Mouse (Mus musculus) intestine, embryonic 15.5 days (tissue): ENCODE measurements at regions not wholly inside any gene's neighbourhood (a gene's known extent, or its start where the extent isn't known, plus 50 kb on each side); places are given as distances from the start of the nearest gene placed in this dataset.

Experiments used
- ATAC-seq: fragments of 200-750 bp; cut with Nextera tagmentation; 2 replicates; pipeline ENCODE4 v1.8.0; 2017; ENCODE audit warnings: moderate TSS enrichment, moderate library complexity
- H3K27ac ChIP-seq: fragments of 300-500 bp; sonication (generic); 2 replicates; pipeline ENCODE4 v1.5.1; 2015; ENCODE audit warnings: mild to moderate bottlenecking, inconsistent platforms
- H3K27me3 ChIP-seq: fragments of 300-500 bp; sonication (generic); replicated peaks from 2 replicates; pipeline ENCODE4 v1.6.1; 2015; ENCODE audit warnings: inconsistent platforms
- H3K36me3 ChIP-seq: fragments of 300-500 bp; sonication (generic); 2 replicates; pipeline ENCODE4 v1.6.1; 2015; ENCODE audit warnings: inconsistent platforms
- H3K4me1 ChIP-seq: fragments of 300-500 bp; sonication (generic); replicated peaks from 2 replicates; pipeline ENCODE4 v1.6.1; 2015; ENCODE audit warnings: inconsistent platforms
- H3K4me2 ChIP-seq: fragments of 300-500 bp; sonication (generic); replicated peaks from 2 replicates; pipeline ENCODE4 v1.6.1; 2015; ENCODE audit warnings: mild to moderate bottlenecking, inconsistent platforms
- H3K4me3 ChIP-seq: fragments of 300-500 bp; sonication (generic); replicated peaks from 2 replicates; pipeline ENCODE4 v1.5.1; 2015; ENCODE audit warnings: inconsistent platforms
- H3K9ac ChIP-seq: fragments of 300-500 bp; sonication (generic); 2 replicates; pipeline ENCODE4 v1.6.1; 2015; ENCODE audit warnings: inconsistent platforms
- H3K9me3 ChIP-seq: fragments of 300-500 bp; sonication (generic); 2 replicates; pipeline ENCODE4 v1.6.1; 2016; ENCODE audit warnings: inconsistent platforms
- WGBS: fragments of 180-500 bp; shearing (Covaris S2); methylation state at CpG from one replicate; pipeline ENCODE4 v1.1.7; 2015; 5-methylcytosine and 5-hydroxymethylcytosine counted together

DNA sequence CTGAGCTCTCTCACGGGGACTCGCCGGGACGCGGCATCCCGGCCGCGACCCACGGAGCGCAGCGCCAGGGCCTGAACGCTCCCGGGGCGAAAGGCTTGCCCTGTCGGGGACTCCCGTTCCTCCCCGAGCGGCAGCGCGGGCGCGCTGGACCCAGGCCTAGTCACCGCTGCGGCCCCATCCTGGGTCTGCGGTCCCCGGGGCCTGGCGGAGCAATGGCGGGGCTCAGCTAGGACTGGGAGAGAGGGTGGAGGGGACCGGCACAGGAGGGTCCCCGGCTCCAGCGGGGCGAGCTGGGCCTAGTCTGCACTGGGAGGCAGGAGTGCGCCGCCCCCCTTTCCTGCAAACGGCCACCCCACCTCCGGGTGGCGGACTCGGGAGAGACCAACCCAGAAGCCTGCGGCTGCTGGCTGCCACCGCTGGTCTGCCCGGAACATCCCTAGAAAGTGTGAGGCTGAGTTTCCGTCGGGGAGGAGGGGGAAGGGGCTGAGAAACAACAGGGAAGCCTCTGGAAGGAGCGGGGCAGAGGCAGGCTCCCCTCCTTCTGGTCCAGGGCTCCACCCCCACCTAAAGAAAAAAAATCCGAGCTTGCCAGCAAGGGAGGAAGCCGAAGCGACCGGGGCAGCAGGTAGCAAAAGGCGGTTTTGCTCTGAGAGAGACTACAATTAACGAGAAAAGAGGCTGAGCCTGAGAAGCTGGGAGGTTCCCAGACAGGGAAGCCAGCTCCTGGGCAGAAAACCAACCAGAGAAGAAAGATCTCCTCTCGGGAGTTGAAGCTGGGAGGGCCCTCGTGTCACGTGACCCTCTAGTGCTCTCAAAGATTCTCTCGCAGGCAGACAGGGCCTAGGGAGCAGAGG, 67.9 kb upstream of the Cplx2 start:
- Histone ChIP-seq H3K4me1 (peaks cover 10% of the 10 kb centered on the region), H3K36me3 (no peaks in the 10 kb centered on the region), H3K9me3 (no peaks in the 10 kb centered on the region), H3K4me3 (peak overlapping the region; percentile 80), H3K27me3 (no peaks in the 10 kb centered on the region), H3K9ac (peak overlapping the region; percentile 86), H3K4me2 (peak overlapping the region; percentile 96), H3K27ac (peak overlapping the region; percentile 99)
- ATAC-seq: peak; percentile 85
- 0% methylated on average over 53 of the region's 54 CpGs for WGBS

DNA sequence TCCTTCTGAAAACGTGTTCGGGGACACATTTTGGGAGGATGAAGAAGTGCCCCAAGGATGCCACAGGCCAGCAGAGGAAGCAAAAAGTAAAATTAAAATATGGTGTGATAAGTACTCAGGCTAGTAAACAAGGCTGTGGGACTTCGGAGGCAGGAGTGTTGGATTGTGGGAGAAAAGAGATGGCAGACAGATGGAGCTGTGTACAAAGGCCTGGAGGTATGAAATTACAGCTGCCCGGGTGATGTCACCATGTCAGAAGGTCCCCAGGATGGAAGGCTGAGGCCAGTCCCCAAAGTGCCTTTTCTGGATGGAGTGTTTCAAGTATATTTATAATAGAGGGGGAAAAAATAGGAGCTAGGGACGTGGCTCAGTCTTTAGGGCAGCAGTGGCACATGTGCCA, 66.9 kb upstream of the Cplx2 start:
- H3K4me3 ChIP-seq: no peak overlapping the region
- ATAC-seq: no peak
- WGBS: 44% methylated on average over 5 of the region's 5 CpGs
- no peak overlapping the region for H3K9ac ChIP-seq
- H3K27ac ChIP-seq: peak overlapping the region; percentile 99
- H3K4me1 ChIP-seq: peaks cover 10% of the 10 kb centered on the region
- peak overlapping the region; percentile 96 for H3K4me2 ChIP-seq
- H3K27me3 ChIP-seq: no peaks in the 10 kb centered on the region
- no peaks in the 10 kb centered on the region for H3K36me3 ChIP-seq
- no peaks in the 10 kb centered on the region for H3K9me3 ChIP-seq

DNA sequence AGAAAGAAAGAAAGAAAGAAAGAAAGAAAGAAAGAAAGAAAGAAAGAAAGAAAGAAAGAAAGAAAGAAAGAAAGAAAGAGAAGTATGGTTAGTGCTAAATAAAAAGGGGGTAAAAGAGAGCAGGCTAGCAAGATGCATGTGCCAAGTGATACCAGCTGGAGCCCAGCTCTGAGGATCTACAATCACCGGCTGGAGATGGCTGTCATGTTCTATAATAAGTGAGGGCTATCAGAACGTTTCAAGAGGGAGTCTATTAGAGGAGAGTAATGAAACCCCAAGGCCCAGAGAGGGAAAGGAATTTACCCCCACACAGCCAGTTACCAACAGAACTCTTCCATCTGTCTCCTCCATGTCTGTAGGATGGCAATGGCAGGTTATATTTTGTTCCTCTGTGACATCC, 62.6 kb upstream of the Cplx2 start:
- no peak for ATAC-seq
- H3K36me3 ChIP-seq: no peaks in the 10 kb centered on the region
- no peaks in the 10 kb centered on the region for H3K27me3 ChIP-seq
- H3K4me1 ChIP-seq: peaks cover 20% of the 10 kb centered on the region
- H3K9ac ChIP-seq: no peak overlapping the region
- no peaks in the 10 kb centered on the region for H3K9me3 ChIP-seq
- H3K4me2 ChIP-seq: no peak overlapping the region
- 19% methylated on average over 2 of the region's 2 CpGs for WGBS
- no peak overlapping the region for H3K27ac ChIP-seq
- H3K4me3 ChIP-seq: no peak overlapping the region

DNA sequence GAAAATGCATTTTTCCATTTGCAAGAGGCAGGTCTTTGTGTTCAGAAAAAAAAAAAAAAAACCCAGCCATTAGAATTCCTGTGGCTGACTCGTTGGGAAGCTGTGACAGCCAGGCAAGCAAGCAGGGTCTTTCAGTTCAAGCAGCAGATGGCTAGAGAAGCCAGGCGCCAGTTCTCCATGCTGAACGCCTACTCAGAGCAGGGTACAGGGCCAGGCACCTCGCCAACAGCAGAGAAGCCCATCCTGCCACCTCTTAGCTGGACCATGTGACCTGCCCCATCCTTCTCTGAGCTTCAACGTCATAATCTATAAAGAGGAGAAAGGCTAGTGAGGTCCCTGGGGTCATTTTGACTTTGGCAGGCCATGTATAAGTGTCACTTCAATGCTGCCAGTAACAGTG, 61.8 kb upstream of the Cplx2 start:
- 39% methylated on average over 5 of the region's 5 CpGs for WGBS
- H3K27ac ChIP-seq: peak overlapping the region; percentile 36; the same call in 1 of the 2 replicates
- no peak overlapping the region for H3K4me3 ChIP-seq
- H3K9ac ChIP-seq: no peak overlapping the region
- H3K36me3 ChIP-seq: no peaks in the 10 kb centered on the region
- ATAC-seq: no peak
- H3K4me1 ChIP-seq: peaks cover 13% of the 10 kb centered on the region; the same call in 1 of the 2 replicates
- H3K4me2 ChIP-seq: no peak overlapping the region
- no peaks in the 10 kb centered on the region for H3K27me3 ChIP-seq
- no peaks in the 10 kb centered on the region for H3K9me3 ChIP-seq

DNA sequence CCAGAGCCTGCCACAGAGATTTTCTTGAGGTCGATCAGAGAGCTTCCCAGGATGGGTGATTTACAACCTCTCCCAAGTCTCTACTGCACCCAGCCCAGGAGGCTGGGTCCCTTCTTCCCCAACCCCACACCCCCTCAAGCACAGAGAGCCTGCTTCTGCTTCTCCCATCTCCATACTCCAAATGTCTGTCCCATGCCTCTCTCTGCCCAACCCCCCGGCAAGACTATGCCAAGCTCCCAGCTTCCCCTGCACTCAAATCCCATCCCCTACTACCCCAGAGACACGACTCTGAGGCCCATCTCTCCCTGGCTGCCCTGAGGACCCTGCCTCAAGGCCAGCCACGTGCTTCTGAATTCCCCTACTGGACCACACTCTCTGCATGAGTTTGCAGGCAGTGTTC, 61.0 kb upstream of the Cplx2 start:
- no peak overlapping the region for H3K4me2 ChIP-seq
- no peak for ATAC-seq
- no peak overlapping the region for H3K9ac ChIP-seq
- no peaks in the 10 kb centered on the region for H3K9me3 ChIP-seq
- peaks cover 13% of the 10 kb centered on the region; the same call in 1 of the 2 replicates for H3K4me1 ChIP-seq
- H3K27ac ChIP-seq: no peak overlapping the region
- no peaks in the 10 kb centered on the region for H3K27me3 ChIP-seq
- H3K4me3 ChIP-seq: no peak overlapping the region
- no peaks in the 10 kb centered on the region for H3K36me3 ChIP-seq
- 38% methylated on average over 4 of the region's 4 CpGs for WGBS

DNA sequence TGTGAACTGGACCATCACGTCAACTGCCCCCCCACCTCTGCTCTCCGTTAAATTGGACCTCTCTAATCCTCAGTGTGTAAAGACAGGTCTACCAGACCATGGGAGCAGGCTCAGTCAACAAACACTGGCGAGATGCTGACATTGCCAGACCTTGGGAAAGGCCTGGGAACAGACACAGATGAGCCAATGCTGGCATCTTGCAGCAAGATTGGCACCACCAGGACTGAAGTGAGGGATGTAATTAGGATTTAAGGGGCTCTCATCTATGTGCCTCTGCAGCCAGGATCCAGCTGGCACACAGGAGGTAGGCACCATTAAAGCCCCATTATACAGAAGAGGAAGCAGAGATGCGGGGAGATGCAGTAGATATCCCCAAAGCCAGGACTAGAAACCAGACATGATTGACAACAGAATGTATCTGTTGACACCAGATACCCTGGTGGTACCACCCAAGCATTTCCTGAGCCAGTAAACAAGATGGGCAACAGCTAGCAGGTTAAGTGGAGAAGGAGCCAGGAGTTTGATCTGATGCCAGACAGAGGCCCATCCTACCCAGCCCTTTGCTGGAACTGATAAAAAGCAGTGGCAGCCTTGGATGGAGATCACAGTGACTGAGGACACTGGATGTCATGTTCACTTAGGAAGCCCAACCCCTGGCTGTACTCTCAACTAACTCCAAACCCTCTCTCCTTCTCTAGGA, 59.7 kb upstream of the Cplx2 start:
- H3K4me3 ChIP-seq: no peak overlapping the region
- 88% methylated on average over 4 of the region's 4 CpGs for WGBS
- H3K4me2 ChIP-seq: no peak overlapping the region
- H3K9me3 ChIP-seq: no peaks in the 10 kb centered on the region
- H3K36me3 ChIP-seq: no peaks in the 10 kb centered on the region
- no peak overlapping the region for H3K27ac ChIP-seq
- H3K9ac ChIP-seq: no peak overlapping the region
- peaks cover 13% of the 10 kb centered on the region; the same call in 1 of the 2 replicates for H3K4me1 ChIP-seq
- no peak for ATAC-seq
- no peaks in the 10 kb centered on the region for H3K27me3 ChIP-seq

DNA sequence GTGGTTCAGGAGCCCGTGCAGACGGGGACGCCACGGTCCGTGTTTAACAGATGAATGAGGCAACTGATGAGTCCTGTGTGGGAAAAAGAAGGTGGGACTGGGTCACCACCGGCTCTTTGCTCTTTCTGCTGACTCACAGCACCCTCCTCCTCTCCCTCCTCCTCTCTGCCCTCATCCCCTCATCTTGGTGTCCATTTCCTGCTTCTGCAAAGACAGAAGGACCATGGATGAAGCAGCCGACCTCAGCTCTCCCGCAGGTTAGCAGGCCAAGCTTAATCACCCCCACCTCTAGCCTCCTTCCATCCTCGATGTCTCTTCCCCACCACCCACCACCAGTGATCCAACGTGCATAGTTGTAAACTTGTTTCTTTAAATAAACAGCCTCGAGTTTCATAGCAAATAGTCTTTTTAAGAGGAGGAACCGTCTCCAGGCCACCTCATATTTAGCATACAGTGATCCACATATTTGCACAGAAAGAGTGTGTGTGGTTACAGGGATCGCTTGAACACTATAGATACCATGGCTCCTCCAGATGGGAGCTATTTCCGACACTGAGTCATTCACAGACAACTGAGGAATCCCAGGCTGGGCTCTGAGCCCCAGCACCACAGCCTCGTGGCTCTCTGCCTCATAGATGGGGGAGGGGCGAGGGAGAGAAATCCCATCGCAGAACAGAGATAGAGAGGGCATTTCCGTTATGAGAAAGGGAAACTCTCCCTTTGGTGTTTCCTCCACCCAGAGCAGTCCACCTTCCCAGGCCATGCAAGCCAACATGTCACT, 58.6 kb upstream of the Cplx2 start:
- peaks cover 13% of the 10 kb centered on the region; the same call in 1 of the 2 replicates for H3K4me1 ChIP-seq
- WGBS: 38% methylated on average over 18 of the region's 18 CpGs
- H3K27me3 ChIP-seq: no peaks in the 10 kb centered on the region
- no peaks in the 10 kb centered on the region for H3K9me3 ChIP-seq
- H3K9ac ChIP-seq: no peak overlapping the region
- peak overlapping the region; percentile 56 for H3K27ac ChIP-seq
- H3K4me3 ChIP-seq: no peak overlapping the region
- peak; percentile 85 for ATAC-seq
- H3K4me2 ChIP-seq: no peak overlapping the region
- no peaks in the 10 kb centered on the region for H3K36me3 ChIP-seq

DNA sequence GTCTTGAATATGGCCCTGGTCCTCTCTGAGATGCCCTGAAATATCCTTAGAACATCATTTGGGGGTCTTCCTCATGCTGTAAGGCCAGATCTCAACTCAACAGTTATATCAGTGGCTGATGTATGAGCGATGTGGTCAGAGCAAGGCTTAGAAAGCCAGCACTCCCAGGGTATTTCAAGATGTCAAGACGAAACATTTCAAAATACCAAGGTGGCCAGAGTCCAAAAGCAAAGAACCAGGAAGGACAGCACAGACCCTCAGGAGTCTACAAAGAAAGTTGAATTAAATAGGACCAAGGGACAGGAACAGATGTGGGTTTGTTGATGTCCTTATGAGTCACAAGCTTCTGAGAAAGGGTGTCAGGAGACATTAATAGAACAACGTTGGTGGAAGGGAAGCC, 55.8 kb upstream of the Cplx2 start:
- H3K9me3 ChIP-seq: no peaks in the 10 kb centered on the region
- H3K4me1 ChIP-seq: peaks cover 13% of the 10 kb centered on the region; the same call in 1 of the 2 replicates
- H3K4me3 ChIP-seq: no peak overlapping the region
- H3K9ac ChIP-seq: no peak overlapping the region
- no peak overlapping the region for H3K4me2 ChIP-seq
- 87% methylated on average over 3 of the region's 3 CpGs for WGBS
- no peaks in the 10 kb centered on the region for H3K36me3 ChIP-seq
- no peaks in the 10 kb centered on the region for H3K27me3 ChIP-seq
- H3K27ac ChIP-seq: no peak overlapping the region
- no peak for ATAC-seq

DNA sequence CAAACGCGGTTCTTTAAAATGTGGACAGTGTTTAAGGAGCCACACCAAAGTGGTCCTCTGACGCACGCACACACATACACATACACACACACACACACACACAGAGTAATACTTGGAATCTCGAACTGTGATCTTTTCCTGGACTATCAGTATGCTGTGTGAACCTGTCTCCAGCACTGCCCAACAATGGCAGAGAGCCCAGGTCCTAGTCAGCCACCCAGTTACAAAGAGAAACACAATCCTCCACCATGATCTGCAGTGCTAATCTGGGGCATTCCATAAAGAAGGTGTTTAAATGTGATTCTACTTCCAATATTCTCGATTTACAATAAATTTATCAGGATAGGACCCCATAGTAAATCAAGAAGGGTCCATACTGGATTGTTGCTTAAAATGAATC, 54.2 kb upstream of the Cplx2 start:
- WGBS: 90% methylated on average over 6 of the region's 6 CpGs
- peaks cover 12% of the 10 kb centered on the region; the same call in 1 of the 2 replicates for H3K4me1 ChIP-seq
- no peaks in the 10 kb centered on the region for H3K9me3 ChIP-seq
- no peak overlapping the region for H3K4me2 ChIP-seq
- H3K27ac ChIP-seq: no peak overlapping the region
- H3K36me3 ChIP-seq: no peaks in the 10 kb centered on the region
- no peak for ATAC-seq
- no peak overlapping the region for H3K9ac ChIP-seq
- no peak overlapping the region for H3K4me3 ChIP-seq
- H3K27me3 ChIP-seq: no peaks in the 10 kb centered on the region

DNA sequence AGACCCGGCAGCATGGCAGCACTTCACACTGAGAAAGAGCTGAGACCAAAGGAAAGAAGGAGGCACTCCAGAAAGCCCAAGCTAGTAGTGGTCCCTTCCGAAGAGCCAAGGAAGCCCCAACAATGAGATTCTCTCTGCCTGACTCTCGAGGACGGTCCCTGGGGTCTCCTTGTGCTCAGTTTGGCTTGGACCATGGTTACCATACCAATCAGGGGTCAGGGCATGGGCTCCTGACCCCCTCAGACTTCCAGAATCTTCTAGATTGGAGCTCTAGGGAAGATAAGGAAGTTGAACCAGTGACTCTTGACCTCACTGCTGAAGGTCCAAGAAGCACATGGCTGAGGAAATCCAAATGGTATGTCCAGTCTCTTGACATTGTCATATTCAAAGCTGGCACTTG, 53.0 kb upstream of the Cplx2 start:
- no peak overlapping the region for H3K9ac ChIP-seq
- H3K4me1 ChIP-seq: 0 out of 2 replicates have a peak, but pooled peaks cover 1% of the 10 kb centered on the region
- no peak for ATAC-seq
- WGBS: 88% methylated on average over 4 of the region's 4 CpGs
- no peaks in the 10 kb centered on the region for H3K27me3 ChIP-seq
- no peak overlapping the region for H3K27ac ChIP-seq
- H3K4me2 ChIP-seq: no peak overlapping the region
- H3K9me3 ChIP-seq: no peaks in the 10 kb centered on the region
- H3K36me3 ChIP-seq: no peaks in the 10 kb centered on the region
- no peak overlapping the region for H3K4me3 ChIP-seq

DNA sequence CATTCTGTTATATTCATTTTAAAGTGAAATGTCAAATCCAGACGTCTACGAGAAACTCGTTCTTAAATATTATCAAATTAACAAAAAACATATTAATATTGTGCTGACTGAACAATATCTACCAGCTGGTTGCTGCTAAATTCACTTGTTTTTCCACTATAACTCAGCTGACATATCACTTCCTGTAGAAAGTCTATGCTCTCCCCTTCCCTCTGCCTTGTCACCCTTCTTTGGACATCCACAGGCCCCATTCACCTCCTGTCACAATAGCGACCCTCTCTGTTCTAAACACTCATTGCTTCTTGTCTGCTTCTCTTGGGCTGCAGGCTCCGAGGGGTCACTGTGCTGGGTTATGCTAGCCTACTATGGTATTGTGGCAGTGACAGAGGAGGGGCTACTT, 52.5 kb upstream of the Cplx2 start:
- 80% methylated on average over 5 of the region's 5 CpGs for WGBS
- Histone ChIP-seq H3K4me3 (no peak overlapping the region), H3K4me2 (no peak overlapping the region), H3K4me1 (no peaks in the 10 kb centered on the region), H3K36me3 (no peaks in the 10 kb centered on the region), H3K9ac (no peak overlapping the region), H3K27me3 (no peaks in the 10 kb centered on the region), H3K27ac (no peak overlapping the region), H3K9me3 (no peaks in the 10 kb centered on the region)
- ATAC-seq: no peak

DNA sequence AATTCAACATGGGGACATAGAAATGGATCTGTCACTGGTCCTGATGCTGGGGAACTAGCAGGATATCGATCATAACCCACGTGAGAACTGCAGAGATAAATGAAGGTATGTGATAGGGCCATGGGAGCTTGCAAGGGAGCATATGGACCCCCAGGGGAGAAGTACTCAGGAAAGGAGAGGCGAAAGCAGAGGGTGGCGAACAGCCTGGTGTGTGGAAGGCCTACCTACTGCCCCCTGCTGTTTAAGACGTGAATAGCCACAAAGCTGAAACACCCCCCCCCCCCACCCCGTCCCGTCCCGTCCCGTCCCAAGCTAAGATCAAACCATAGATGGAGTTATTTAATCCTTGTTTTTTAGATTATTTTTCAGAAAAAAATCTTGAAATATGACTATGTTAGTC, 50.9 kb upstream of the Cplx2 start:
- H3K36me3 ChIP-seq: no peaks in the 10 kb centered on the region
- no peak overlapping the region for H3K9ac ChIP-seq
- no peak overlapping the region for H3K27ac ChIP-seq
- H3K4me3 ChIP-seq: no peak overlapping the region
- H3K9me3 ChIP-seq: no peaks in the 10 kb centered on the region
- H3K4me1 ChIP-seq: no peaks in the 10 kb centered on the region
- no peak overlapping the region for H3K4me2 ChIP-seq
- no peak for ATAC-seq
- H3K27me3 ChIP-seq: no peaks in the 10 kb centered on the region
- WGBS: 69% methylated on average over 9 of the region's 9 CpGs
